Mouse (Mus musculus) limb, embryonic 11.5 days (tissue): ENCODE data around the gene Mgmt. TPM values are rescaled to one million over a fixed set of nuclear protein-coding genes. Genes with fewer than 3 reads are reported as not detected.

Source experiments
- ATAC-seq: fragments of 200-750 bp; cut with Nextera tagmentation; 2 replicates; pipeline ENCODE4 v1.8.0; 2017; ENCODE audit warnings: low read depth; ENCODE audit not compliant: insufficient number of reproducible peaks, low FRiP score, low TSS enrichment
- DNase-seq: peaks from one replicate; pipeline ENCODE4 v3.0.0-alpha.2; 2015; ENCODE audit warnings: low spot score
- H3K27ac ChIP-seq: fragments of 300-500 bp; sonication (generic); replicated peaks from 2 replicates; pipeline ENCODE4 v1.5.1; 2014; ENCODE audit warnings: low read depth, mild to moderate bottlenecking, low read length
- H3K27me3 ChIP-seq: fragments of 300-500 bp; sonication (generic); 2 replicates; pipeline ENCODE4 v1.6.1; 2014; ENCODE audit warnings: mild to moderate bottlenecking, low read length, mixed read lengths; ENCODE audit not compliant: control insufficient read depth, insufficient read depth
- H3K36me3 ChIP-seq: fragments of 300-500 bp; sonication (generic); 2 replicates; pipeline ENCODE4 v1.6.1; 2014; ENCODE audit warnings: mild to moderate bottlenecking, low read length, moderate library complexity, mixed read lengths; ENCODE audit not compliant: control insufficient read depth, insufficient read depth
- H3K4me1 ChIP-seq: fragments of 300-500 bp; sonication (generic); 2 replicates; pipeline ENCODE4 v1.6.1; 2014; ENCODE audit warnings: low read length, mixed read lengths; ENCODE audit not compliant: control insufficient read depth, insufficient read depth
- H3K4me2 ChIP-seq: fragments of 300-500 bp; sonication (generic); 2 replicates; pipeline ENCODE4 v1.6.1; 2014; ENCODE audit warnings: low read depth, mild to moderate bottlenecking, moderate library complexity; ENCODE audit not compliant: severe bottlenecking
- H3K4me3 ChIP-seq: fragments of 300-500 bp; sonication (generic); 2 replicates; pipeline ENCODE4 v1.5.1; 2014; ENCODE audit warnings: low read depth, low read length
- H3K9ac ChIP-seq: fragments of 300-500 bp; sonication (generic); 2 replicates; pipeline ENCODE4 v1.6.1; 2014; ENCODE audit warnings: mild to moderate bottlenecking, low read length
- H3K9me3 ChIP-seq: fragments of 300-500 bp; sonication (generic); 2 replicates; pipeline ENCODE4 v1.6.1; 2016; ENCODE audit warnings: low read length; ENCODE audit not compliant: control insufficient read depth
- WGBS: fragments of 180-500 bp; shearing (Covaris S2); extraction: QIAGEN DNeasy Blood & Tissue Kit; methylation state at CpG from one replicate; pipeline ENCODE4 v1.1.7; 2014; 5-methylcytosine and 5-hydroxymethylcytosine counted together
- polyA plus RNA-seq: library from polyadenylated mRNA; unstranded; fragments of >200 nt; fragmentation: Nextera tagmentation; extraction: Ambion mirVana; gene quantifications from 2 replicates; pipeline ENCODE4 v1.2.1, GENCODE M21; 2014

Gene Mgmt
- polyA plus RNA-seq, 1 experiment from 2014 or later = 5.0 TPM

GRCm38 (mm10) chr7:137151854-137152253, 257.4 kb downstream of the Mgmt start:
- Histone ChIP-seq H3K9me3 (no peaks in the 10 kb centered on the region), H3K27me3 (no peaks in the 10 kb centered on the region), H3K4me1 (peaks cover 13% of the 10 kb centered on the region), H3K36me3 (no peaks in the 10 kb centered on the region), H3K27ac (no peak overlapping the region), H3K4me3 (no peak overlapping the region), H3K9ac (no peak overlapping the region), H3K4me2 (no peak overlapping the region)
- DNase-seq = no peak
- no peak for ATAC-seq
- WGBS = 81% methylated on average over 2 of the region's 2 CpGs

- ATAC-seq (no peak), DNase-seq (no peak)
- Histone ChIP-seq H3K27me3 (no peaks in the 10 kb centered on the region), H3K4me1 (no peaks in the 10 kb centered on the region), H3K4me3 (no peak overlapping the region), H3K4me2 (no peak overlapping the region), H3K9ac (no peak overlapping the region), H3K9me3 (no peaks in the 10 kb centered on the region), H3K36me3 (no peaks in the 10 kb centered on the region), H3K27ac (no peak overlapping the region)
- WGBS = 82% methylated on average over 2 of the region's 2 CpGs
Observed at GRCm38 (mm10) chr7:137154623-137155022, 260.2 kb downstream of the Mgmt start.

GRCm38 (mm10) chr7:137159086-137159485, 264.7 kb downstream of the Mgmt start:
- ATAC-seq (no peak), DNase-seq (no peak)
- no peak overlapping the region for H3K4me2 ChIP-seq
- no peak overlapping the region for H3K9ac ChIP-seq
- H3K36me3 ChIP-seq = no peaks in the 10 kb centered on the region
- H3K4me1 ChIP-seq = no peaks in the 10 kb centered on the region
- H3K27ac ChIP-seq = no peak overlapping the region
- no peaks in the 10 kb centered on the region for H3K27me3 ChIP-seq
- no peaks in the 10 kb centered on the region for H3K9me3 ChIP-seq
- no peak overlapping the region for H3K4me3 ChIP-seq

- DNase-seq (no peak), ATAC-seq (no peak)
- 32% methylated on average over 9 of the region's 9 CpGs for WGBS
- Histone ChIP-seq H3K9me3 (no peaks in the 10 kb centered on the region), H3K4me3 (no peak overlapping the region), H3K9ac (no peak overlapping the region), H3K27ac (no peak overlapping the region), H3K4me2 (no peak overlapping the region), H3K4me1 (no peaks in the 10 kb centered on the region), H3K27me3 (0 out of 2 replicates have a peak, but pooled peaks cover 2% of the 10 kb centered on the region), H3K36me3 (no peaks in the 10 kb centered on the region)
Observed at GRCm38 (mm10) chr7:137172278-137172677, 277.9 kb downstream of the Mgmt start.
